Mouse (Mus musculus) midbrain, embryonic 15.5 days (tissue): ENCODE data around the gene Gm21976. TPM values are rescaled to one million over a fixed set of nuclear protein-coding genes. Genes with fewer than 3 reads are reported as not detected.

Source experiments
- ATAC-seq: fragments of 200-750 bp; cut with Nextera tagmentation; replicated peaks from 2 replicates; pipeline ENCODE4 v1.8.0; 2017; ENCODE audit warnings: moderate TSS enrichment
- H3K27ac ChIP-seq: fragments of 300-500 bp; sonication (generic); 2 replicates; pipeline ENCODE4 v1.5.1; 2015; ENCODE audit warnings: mild to moderate bottlenecking, inconsistent platforms
- H3K27me3 ChIP-seq: fragments of 300-500 bp; sonication (generic); replicated peaks from 2 replicates; pipeline ENCODE4 v1.6.1; 2015; ENCODE audit warnings: inconsistent platforms
- H3K36me3 ChIP-seq: fragments of 300-500 bp; sonication (generic); replicated peaks from 2 replicates; pipeline ENCODE4 v1.6.1; 2015; ENCODE audit warnings: inconsistent platforms
- H3K4me1 ChIP-seq: fragments of 300-500 bp; sonication (generic); 2 replicates; pipeline ENCODE4 v1.6.1; 2015; ENCODE audit warnings: inconsistent platforms
- H3K4me2 ChIP-seq: fragments of 300-500 bp; sonication (generic); 2 replicates; pipeline ENCODE4 v1.6.1; 2015; ENCODE audit warnings: inconsistent platforms, mild to moderate bottlenecking, moderate library complexity
- H3K4me3 ChIP-seq: fragments of 300-500 bp; sonication (generic); 2 replicates; pipeline ENCODE4 v1.5.1; 2015; ENCODE audit warnings: mild to moderate bottlenecking, inconsistent platforms
- H3K9ac ChIP-seq: fragments of 300-500 bp; sonication (generic); 2 replicates; pipeline ENCODE4 v1.6.1; 2015; ENCODE audit warnings: mild to moderate bottlenecking, inconsistent platforms
- H3K9me3 ChIP-seq: fragments of 300-500 bp; sonication (generic); 2 replicates; pipeline ENCODE4 v1.6.1; 2016; ENCODE audit warnings: inconsistent platforms
- WGBS: fragments of 180-500 bp; shearing (Covaris S2); methylation state at CpG from one replicate; pipeline ENCODE4 v1.1.7; 2015; ENCODE audit warnings: mixed read lengths; 5-methylcytosine and 5-hydroxymethylcytosine counted together
- polyA plus RNA-seq: library from polyadenylated mRNA; unstranded; fragments of >200 nt; fragmentation: Nextera tagmentation; extraction: Ambion mirVana; gene quantifications from 2 replicates; pipeline ENCODE4 v1.2.1, GENCODE M21; 2015

Gene Gm21976
- polyA plus RNA-seq, 1 experiment from 2014 or later = not detected

GRCm38 (mm10) chr13:98332106-98332505, 52.4 kb downstream of the Gm21976 start:
- Histone ChIP-seq H3K36me3 (no peaks in the 10 kb centered on the region), H3K4me2 (no peak overlapping the region), H3K4me3 (no peak overlapping the region), H3K27me3 (no peaks in the 10 kb centered on the region), H3K9me3 (no peaks in the 10 kb centered on the region), H3K9ac (no peak overlapping the region), H3K27ac (no peak overlapping the region), H3K4me1 (no peaks in the 10 kb centered on the region)
- no peak for ATAC-seq
- 50% methylated on average over 2 of the region's 2 CpGs for WGBS

- no peak overlapping the region for H3K4me2 ChIP-seq
- ATAC-seq = no peak
- no peaks in the 10 kb centered on the region for H3K4me1 ChIP-seq
- no peak overlapping the region for H3K4me3 ChIP-seq
- WGBS = 97% methylated on average over 1 of the region's 1 CpGs
- no peaks in the 10 kb centered on the region for H3K36me3 ChIP-seq
- H3K27ac ChIP-seq = no peak overlapping the region
- no peak overlapping the region for H3K9ac ChIP-seq
- H3K9me3 ChIP-seq = no peaks in the 10 kb centered on the region
- no peaks in the 10 kb centered on the region for H3K27me3 ChIP-seq
These were observed 56.5 kb downstream of the Gm21976 start for GRCm38 (mm10) chr13:98336205-98336604.

GRCm38 (mm10) chr13:98340506-98340905, 60.8 kb downstream of the Gm21976 start:
- H3K9me3 ChIP-seq = no peaks in the 10 kb centered on the region
- no peak overlapping the region for H3K9ac ChIP-seq
- 78% methylated on average over 5 of the region's 5 CpGs for WGBS
- H3K27ac ChIP-seq = no peak overlapping the region
- no peak overlapping the region for H3K4me2 ChIP-seq
- H3K27me3 ChIP-seq = no peaks in the 10 kb centered on the region; the same call in 1 of the 2 replicates
- H3K4me1 ChIP-seq = no peaks in the 10 kb centered on the region
- ATAC-seq = no peak
- H3K4me3 ChIP-seq = no peak overlapping the region
- no peaks in the 10 kb centered on the region for H3K36me3 ChIP-seq

GRCm38 (mm10) chr13:98349491-98349890, 69.8 kb downstream of the Gm21976 start:
- H3K36me3 ChIP-seq = no peaks in the 10 kb centered on the region
- no peak overlapping the region for H3K9ac ChIP-seq
- H3K4me1 ChIP-seq = peaks cover 11% of the 10 kb centered on the region
- no peaks in the 10 kb centered on the region for H3K9me3 ChIP-seq
- H3K27me3 ChIP-seq = peaks cover 58% of the 10 kb centered on the region
- no peak overlapping the region for H3K27ac ChIP-seq
- H3K4me2 ChIP-seq = no peak overlapping the region
- no peak for ATAC-seq
- no peak overlapping the region for H3K4me3 ChIP-seq
- 78% methylated on average over 4 of the region's 4 CpGs for WGBS

GRCm38 (mm10) chr13:98351527-98351926, 71.8 kb downstream of the Gm21976 start:
- peaks cover 62% of the 10 kb centered on the region for H3K27me3 ChIP-seq
- H3K4me2 ChIP-seq = no peak overlapping the region
- no peak overlapping the region for H3K4me3 ChIP-seq
- H3K4me1 ChIP-seq = peaks cover 23% of the 10 kb centered on the region
- H3K36me3 ChIP-seq = no peaks in the 10 kb centered on the region
- no peak for ATAC-seq
- H3K27ac ChIP-seq = no peak overlapping the region
- WGBS = 4% methylated on average over 8 of the region's 8 CpGs
- H3K9ac ChIP-seq = no peak overlapping the region
- H3K9me3 ChIP-seq = no peaks in the 10 kb centered on the region

- Histone ChIP-seq H3K27me3 (peaks cover 61% of the 10 kb centered on the region), H3K27ac (no peak overlapping the region), H3K4me3 (no peak overlapping the region), H3K9me3 (no peaks in the 10 kb centered on the region), H3K4me2 (no peak overlapping the region), H3K4me1 (peaks cover 23% of the 10 kb centered on the region), H3K9ac (no peak overlapping the region), H3K36me3 (no peaks in the 10 kb centered on the region)
- 11% methylated on average over 14 of the region's 14 CpGs for WGBS
- ATAC-seq = no peak
These were observed 72.8 kb downstream of the Gm21976 start for GRCm38 (mm10) chr13:98352381-98352975.

- H3K4me3 ChIP-seq = peak overlapping the region; percentile 37
These were observed 74.0 kb downstream of the Gm21976 start for GRCm38 (mm10) chr13:98353709-98354089.

GRCm38 (mm10) chr13:98354090-98354801, 74.6 kb downstream of the Gm21976 start, which contains the start of gene Foxd1:
Foxd1 (plus strand) TSS chr13:98354242.
- Histone ChIP-seq H3K4me1 (peaks cover 27% of the 10 kb centered on the region), H3K9me3 (no peaks in the 10 kb centered on the region), H3K27me3 (peaks cover 72% of the 10 kb centered on the region), H3K4me2 (peak within 1 kb of the TSS; percentile 57), H3K36me3 (no peaks in the 10 kb centered on the region), H3K27ac (peak within 1 kb of the TSS; percentile 23; the same call in 1 of the 2 replicates), H3K9ac (peak within 1 kb of the TSS; percentile 10; the same call in 1 of the 2 replicates), H3K4me3 (peak within 1 kb of the TSS; percentile 37)
- ATAC-seq = peak; percentile 79
- WGBS = under 1% methylated on average over 57 of the region's 76 CpGs

More at GRCm38 (mm10) chr13:98353709-98354089, 74.0 kb downstream of the Gm21976 start:
- no peak overlapping the region for H3K9ac ChIP-seq
- H3K27ac ChIP-seq = no peak overlapping the region
- peaks cover 27% of the 10 kb centered on the region for H3K4me1 ChIP-seq
- H3K9me3 ChIP-seq = no peaks in the 10 kb centered on the region
- WGBS = under 1% methylated on average over 13 of the region's 13 CpGs
- no peaks in the 10 kb centered on the region for H3K36me3 ChIP-seq
- peak; percentile 61 for ATAC-seq
- H3K27me3 ChIP-seq = peaks cover 72% of the 10 kb centered on the region
- H3K4me2 ChIP-seq = peak overlapping the region; percentile 57

GRCm38 (mm10) chr13:98354871-98355558, 75.3 kb downstream of the Gm21976 start:
- ATAC-seq = peak; percentile 51
- Histone ChIP-seq H3K36me3 (no peaks in the 10 kb centered on the region), H3K27ac (no peak overlapping the region), H3K9me3 (no peaks in the 10 kb centered on the region), H3K27me3 (peaks cover 71% of the 10 kb centered on the region), H3K4me2 (peak overlapping the region; percentile 57), H3K4me3 (peak overlapping the region; percentile 37), H3K9ac (peak overlapping the region; percentile 10; the same call in 1 of the 2 replicates), H3K4me1 (peaks cover 27% of the 10 kb centered on the region)
- WGBS = under 1% methylated on average over 86 of the region's 102 CpGs

- H3K4me3 ChIP-seq = peak overlapping the region; percentile 37
- no peak overlapping the region; the same call in 1 of the 2 replicates for H3K9ac ChIP-seq
- under 1% methylated on average over 77 of the region's 81 CpGs for WGBS
- no peak overlapping the region for H3K27ac ChIP-seq
- no peaks in the 10 kb centered on the region for H3K9me3 ChIP-seq
- peaks cover 27% of the 10 kb centered on the region for H3K4me1 ChIP-seq
- no peak; the same call in 1 of the 2 replicates for ATAC-seq
- H3K4me2 ChIP-seq = peak overlapping the region; percentile 57
- no peaks in the 10 kb centered on the region for H3K36me3 ChIP-seq
- peaks cover 71% of the 10 kb centered on the region for H3K27me3 ChIP-seq
These were observed 75.9 kb downstream of the Gm21976 start for GRCm38 (mm10) chr13:98355559-98356111.

GRCm38 (mm10) chr13:98356176-98356972, 76.7 kb downstream of the Gm21976 start:
- H3K4me3 ChIP-seq = peak overlapping the region; percentile 37
- 5% methylated on average over 9 of the region's 9 CpGs for WGBS
- H3K27ac ChIP-seq = no peak overlapping the region
- peaks cover 27% of the 10 kb centered on the region for H3K4me1 ChIP-seq
- ATAC-seq = no peak
- no peaks in the 10 kb centered on the region for H3K36me3 ChIP-seq
- no peak overlapping the region for H3K9ac ChIP-seq
- no peaks in the 10 kb centered on the region for H3K9me3 ChIP-seq
- H3K27me3 ChIP-seq = peaks cover 71% of the 10 kb centered on the region
- peak overlapping the region; percentile 57; the same call in 1 of the 2 replicates for H3K4me2 ChIP-seq
